Mouse (Mus musculus) inflammation-experienced regulatory T-cells, adult 6 months (primary cell): ENCODE data around the gene Prpf8. TPM values are rescaled to one million over a fixed set of nuclear protein-coding genes. Genes with fewer than 3 reads are reported as not detected.
A peak's percentile ranks its signal among the peaks of the same experiment; 100 is the strongest.

Experiments used
- ATAC-seq: one replicate; pipeline ENCODE4 v1.8.0; 2017
- polyA plus RNA-seq, 3 experiments: library from polyadenylated mRNA; unstranded; fragments of 100-300 nt; shearing (Covaris generic); gene quantifications; one replicate each; pipeline ENCODE4 v1.2.1; 2017

Gene Prpf8
- polyA plus RNA-seq, 3 experiments from 2014 or later, result 37.6 to 48.7 (median 43.8) TPM

DNA sequence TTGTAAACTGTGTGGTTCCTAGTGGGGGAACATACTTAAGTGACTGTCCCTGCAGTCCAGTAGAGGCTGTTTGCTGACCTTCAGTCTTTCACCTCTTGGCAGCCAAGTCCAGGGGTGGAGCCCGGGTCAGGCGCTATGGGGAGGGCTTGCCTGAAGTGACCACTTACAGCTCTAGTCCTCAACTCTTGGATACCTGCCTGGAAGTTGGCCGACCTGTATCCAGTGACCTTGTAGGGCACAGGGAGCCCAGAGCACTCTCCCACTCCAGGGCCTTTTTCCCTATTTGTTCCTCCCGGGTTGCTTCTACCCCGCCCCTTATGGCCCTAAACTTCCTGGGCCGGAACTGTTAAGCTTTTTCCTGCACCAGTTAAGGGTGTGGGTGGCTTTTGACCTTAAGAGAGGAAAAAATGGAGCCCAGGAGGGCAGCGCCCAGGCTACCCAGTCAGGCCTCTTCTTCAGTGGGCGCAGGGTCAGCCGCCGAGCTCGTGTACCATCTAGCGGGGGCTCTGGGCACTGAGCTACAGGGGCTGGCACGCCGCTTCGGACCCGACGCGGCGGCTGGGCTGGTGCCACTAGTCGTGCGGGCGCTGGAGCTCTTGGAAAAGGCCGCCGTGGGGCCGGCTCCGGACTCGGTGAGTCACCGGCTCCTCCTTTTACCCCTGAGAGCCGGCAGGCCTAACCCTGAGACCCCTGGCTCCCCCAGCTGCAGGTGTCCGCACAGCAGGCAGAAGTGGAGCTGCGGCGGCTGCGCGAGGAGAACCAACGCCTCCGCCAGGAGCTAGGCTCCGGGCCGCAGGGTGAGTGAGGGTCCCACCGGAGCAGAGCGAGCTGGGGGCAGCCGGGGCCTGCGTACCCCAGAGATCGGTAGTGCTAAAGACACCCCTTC is 23.4 kb downstream of the Prpf8 start, which contains the start of gene Rilp:
Rilp (plus strand) TSS at position 354 of the 886 bp plus-strand sequence.
- ATAC-seq, result peak; percentile 53

GRCm38 (mm10) chr11:75510627-75510993 is 24.0 kb downstream of the Prpf8 start:
- peak; percentile 95 for ATAC-seq

DNA sequence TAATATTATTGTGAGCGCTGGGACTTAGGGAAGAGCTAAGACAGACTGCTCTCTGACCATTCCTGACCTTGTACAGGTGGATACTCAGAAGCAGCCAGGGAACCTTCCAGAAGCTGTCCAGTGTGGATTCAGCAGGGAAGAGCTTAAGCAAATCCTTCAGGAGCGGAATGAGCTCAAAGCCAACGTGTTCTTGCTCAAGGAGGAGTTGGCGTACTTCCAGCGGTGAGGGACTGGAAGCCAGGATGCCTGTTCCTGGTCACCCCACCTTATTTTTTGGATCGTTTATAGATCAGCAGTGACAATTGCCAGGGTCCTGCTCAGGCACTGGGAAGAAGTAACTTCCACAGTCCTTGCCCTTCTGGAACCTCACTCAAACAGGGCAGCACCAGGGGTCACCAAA is 24.6 kb downstream of the Prpf8 start:
- ATAC-seq, result no peak

GRCm38 (mm10) chr11:75512301-75513018 is 25.8 kb downstream of the Prpf8 start:
- ATAC-seq, result no peak

DNA sequence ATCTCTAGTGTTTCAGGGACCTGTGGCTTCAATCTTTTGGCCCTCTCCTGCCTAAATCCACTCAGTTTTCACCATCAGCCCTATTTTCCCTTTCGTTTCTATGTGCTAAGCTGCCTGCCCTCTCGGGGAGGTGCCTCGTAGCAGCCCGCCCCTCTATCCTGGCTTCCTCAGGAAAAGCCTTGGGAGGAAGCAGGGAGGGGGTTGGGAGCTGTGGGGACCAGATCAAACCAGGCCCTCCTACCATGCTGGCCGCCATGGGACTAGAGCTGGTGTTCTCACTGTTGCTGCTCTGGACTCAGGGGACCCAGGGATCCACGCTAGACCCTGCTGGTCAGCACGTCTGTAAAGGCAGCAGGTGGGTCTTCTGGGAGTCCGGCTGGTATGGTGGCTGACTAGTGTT is 26.7 kb downstream of the Prpf8 start, which contains the start of gene Scarf1:
Scarf1 (plus strand) TSS at position 205 of the 400 bp plus-strand sequence.
- no peak for ATAC-seq

- no peak for ATAC-seq
Measured at GRCm38 (mm10) chr11:75515186-75515585, 28.6 kb downstream of the Prpf8 start.

DNA sequence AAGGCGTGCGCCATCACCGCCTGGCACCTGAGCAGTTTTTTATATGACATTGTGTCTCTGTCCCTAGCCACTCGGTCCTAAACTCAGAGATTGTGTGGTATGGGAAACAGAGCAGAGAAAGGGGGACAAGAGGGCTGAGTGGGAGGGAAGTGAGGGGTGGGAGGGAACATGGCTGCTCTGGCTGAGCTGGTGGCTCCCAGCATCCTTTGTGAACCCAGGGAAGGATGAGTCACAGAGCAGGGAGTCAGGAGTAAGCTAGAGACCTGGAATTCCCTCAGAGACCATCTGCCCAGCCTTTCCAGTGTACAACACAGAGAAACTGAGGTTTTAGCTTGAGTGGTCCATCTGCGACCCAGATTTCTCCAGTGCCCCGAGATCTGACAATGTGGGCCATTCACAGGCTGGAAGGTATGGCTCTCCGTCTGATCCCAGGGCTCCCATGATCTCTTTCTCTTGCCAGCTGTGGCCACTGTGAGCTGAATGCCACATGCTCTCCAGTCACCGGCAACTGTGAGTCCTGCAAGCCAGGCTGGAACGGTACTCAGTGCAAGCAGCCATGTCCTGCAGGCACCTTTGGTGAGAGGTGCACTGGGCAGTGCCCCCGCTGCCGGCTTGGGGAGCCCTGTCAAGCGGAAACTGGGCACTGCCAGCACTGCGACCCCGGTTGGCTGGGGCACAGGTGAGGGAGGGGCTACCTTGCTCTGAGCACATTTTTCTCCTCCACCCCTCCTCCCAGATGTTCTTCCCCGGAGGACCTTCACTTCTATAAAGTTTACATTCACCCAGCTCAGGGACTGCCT is 33.4 kb downstream of the Prpf8 start:
- no peak for ATAC-seq

DNA sequence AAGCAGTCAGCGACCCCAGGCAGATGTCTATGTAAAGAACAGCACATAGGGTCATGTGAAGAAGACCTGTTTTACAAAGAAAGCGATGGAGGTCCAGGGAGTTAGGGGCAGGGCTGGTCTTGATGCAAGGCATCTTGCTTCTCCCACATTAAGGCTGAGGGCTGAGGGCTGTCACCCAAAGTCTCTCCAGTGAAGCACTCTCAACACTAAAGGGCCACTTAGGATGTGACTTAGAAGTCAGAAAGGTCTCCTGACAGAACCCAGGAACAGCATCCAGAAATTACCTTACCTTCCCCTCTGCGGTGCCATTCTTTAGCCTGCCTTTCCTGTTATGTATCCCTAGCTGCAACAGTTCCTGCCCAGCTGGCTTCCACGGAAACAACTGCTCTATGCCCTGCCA is 35.0 kb downstream of the Prpf8 start:
- ATAC-seq, result no peak

GRCm38 (mm10) chr11:75522793-75523192 is 36.2 kb downstream of the Prpf8 start:
- ATAC-seq, result no peak

- ATAC-seq, result no peak
Measured at GRCm38 (mm10) chr11:75525531-75526125, 39.0 kb downstream of the Prpf8 start.

DNA sequence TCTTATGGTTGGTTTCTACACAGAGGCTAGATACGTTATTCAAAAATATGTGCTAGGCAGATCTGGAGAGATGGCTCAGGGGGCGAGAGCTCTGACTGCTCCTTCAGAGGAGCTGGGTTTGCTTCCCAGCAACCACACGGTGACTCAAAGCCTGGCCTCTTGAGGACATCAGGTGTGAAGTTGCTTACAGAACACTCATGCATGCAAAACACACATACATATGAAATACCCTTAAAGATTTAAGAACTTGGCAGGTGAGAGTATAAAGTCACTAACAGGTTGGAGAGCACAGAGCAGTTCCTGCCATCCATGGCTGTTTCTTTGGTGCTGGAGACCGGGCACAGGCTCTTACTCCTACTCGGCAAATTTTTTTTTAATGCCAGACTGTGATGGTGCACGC is 40.3 kb downstream of the Prpf8 start:
- ATAC-seq, result no peak

GRCm38 (mm10) chr11:75529771-75530170 is 43.2 kb downstream of the Prpf8 start:
- no peak for ATAC-seq

GRCm38 (mm10) chr11:75530325-75530724 is 43.7 kb downstream of the Prpf8 start:
- ATAC-seq, result peak; percentile 33

- ATAC-seq, result peak; percentile 7
Measured at GRCm38 (mm10) chr11:75530845-75531373, 44.3 kb downstream of the Prpf8 start.

GRCm38 (mm10) chr11:75531469-75532242 is 45.0 kb downstream of the Prpf8 start, which contains the start of gene Slc43a2:
Slc43a2 (plus strand) TSS chr11:75531694.
- ATAC-seq, result peak; percentile 71

DNA sequence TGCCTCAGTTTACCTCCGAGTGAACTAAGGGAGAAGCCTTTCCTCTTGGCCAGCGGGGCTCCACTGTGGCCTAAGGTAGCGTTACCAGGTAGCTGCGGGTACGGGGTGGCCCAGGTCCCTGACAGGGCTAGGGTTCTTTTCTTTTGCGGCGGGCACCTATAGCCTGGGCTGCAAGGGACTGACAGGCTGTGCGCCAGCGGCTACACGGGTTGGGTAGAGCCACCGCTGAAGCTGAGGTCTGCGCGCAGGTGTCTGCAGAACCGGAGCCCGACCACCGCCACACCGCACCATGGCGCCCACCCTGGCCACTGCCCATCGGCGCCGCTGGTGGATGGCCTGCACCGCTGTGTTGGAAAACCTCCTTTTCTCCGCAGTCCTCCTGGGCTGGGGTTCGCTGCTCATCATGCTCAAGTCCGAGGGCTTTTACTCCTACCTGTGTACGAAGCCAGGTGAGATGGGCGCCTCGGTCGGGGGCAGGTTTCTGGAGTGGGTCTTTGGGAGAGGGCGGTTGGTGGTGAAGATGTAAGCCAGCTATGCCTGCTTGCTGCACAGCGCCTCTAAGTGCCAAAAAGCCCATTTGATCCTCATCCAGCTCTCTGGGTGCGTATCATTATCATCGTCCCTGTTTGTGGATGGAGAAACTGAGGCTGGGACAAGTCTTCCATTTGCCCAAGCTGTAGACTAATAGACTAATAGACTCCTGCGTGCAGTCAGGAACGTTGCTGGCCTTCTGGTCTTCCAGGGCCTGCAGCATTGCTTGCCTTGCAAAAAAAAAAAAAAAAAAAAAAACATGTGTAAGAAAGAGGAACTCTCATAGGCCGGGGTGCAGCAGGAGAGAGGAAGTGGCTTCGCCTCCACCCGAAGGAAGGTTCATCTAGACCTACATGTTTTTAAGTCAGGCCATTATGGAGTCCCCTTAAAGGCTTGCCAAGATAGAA is 46.0 kb downstream of the Prpf8 start:
- peak; percentile 42 for ATAC-seq

DNA sequence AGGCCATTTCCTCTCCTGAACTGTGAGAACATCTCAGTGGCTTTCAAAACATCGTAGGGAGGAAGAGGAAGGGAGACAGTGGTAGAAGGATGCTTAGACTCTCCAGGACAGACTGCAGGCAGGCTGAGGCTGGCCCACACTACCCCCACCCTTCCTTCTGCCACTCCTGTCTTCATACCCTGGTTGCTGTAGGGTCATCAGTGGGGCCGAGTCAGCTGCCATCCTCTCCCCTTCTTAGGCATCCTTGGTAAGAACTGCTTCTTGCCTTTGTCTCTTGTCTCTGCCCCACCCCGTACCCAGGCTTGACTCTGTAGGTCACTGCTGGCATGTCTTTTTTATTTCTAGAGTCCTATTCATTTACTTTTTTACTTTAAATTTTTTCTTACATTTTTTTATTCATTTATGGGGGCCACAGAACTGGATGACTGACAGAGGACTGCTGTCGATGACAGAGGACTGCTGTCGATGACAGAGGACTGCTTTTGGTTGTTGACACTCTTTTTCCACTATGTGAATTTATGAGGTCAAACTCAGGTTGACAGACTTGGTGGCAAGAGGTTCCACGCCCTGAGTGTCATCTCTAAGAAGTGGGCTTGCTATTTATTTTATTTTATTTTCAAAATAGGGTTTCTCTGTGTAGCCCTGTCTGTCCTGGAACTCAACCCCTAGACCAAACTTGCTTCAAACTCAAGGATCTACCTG is 46.8 kb downstream of the Prpf8 start:
- ATAC-seq, result no peak

GRCm38 (mm10) chr11:75534286-75535033 is 47.8 kb downstream of the Prpf8 start:
- no peak for ATAC-seq
